Mouse (Mus musculus): ENCODE results near the gene Samd8. TPM values are rescaled to one million over a fixed set of nuclear protein-coding genes. Genes with fewer than 3 reads are reported as not detected.

The Samd8 gene
- total and polyA plus RNA-seq, 3 experiments: 5.4 to 9.5 (median 7.0) TPM

- Histone ChIP-seq H3K79me2 (replicated peaks; ENCODE audit: control insufficient read depth, extremely low read depth, insufficient read depth, poor library complexity, severe bottlenecking) (no peaks in the 10 kb centered on the region), H3K9me3 (replicated peaks; ENCODE audit: low read length) (no peaks in the 10 kb centered on the region), H3K4me3 (replicated peaks in 1 of 3; ENCODE audit: low read depth in 2 of 3, low read length in 2 of 3, poor library complexity in 1 of 3) (no peak overlapping the region), H3K9ac (ENCODE audit: insufficient read depth, low read depth) (no peak overlapping the region), H3K27me3 (replicated peaks) (no peaks in the 10 kb centered on the region), H3K4me2 (ENCODE audit: insufficient read depth, low read depth, poor library complexity, severe bottlenecking) (no peak overlapping the region), H3K36me3 (replicated peaks in 1 of 2; ENCODE audit: control insufficient read depth in 1 of 2, insufficient read depth in 1 of 2, low read length in 1 of 2) (no peaks in the 10 kb centered on the region), H3K27ac (ENCODE audit: insufficient read depth, low read depth) (no peak overlapping the region), H3K4me1 (ENCODE audit: control insufficient read depth in 1 of 2, insufficient read depth in 2 of 2) (no peaks in the 10 kb centered on the region)
- TF ChIP-seq MYC (IDR thresholded peaks at IDR 0.05; ENCODE audit: low read depth, low read length): no peak
- no peak for TF ChIP-seq NRF1 (IDR thresholded peaks at IDR 0.05; ENCODE audit: low read depth, low read length)
- no peak for TF ChIP-seq JUND (conservative IDR thresholded peaks at IDR 0.05; ENCODE audit: low read depth, low read length)
- TF ChIP-seq POLR2A (IDR thresholded peaks at IDR 0.05; ENCODE audit: low read depth, low read length): no peak
- TF ChIP-seq TCF12 (IDR thresholded peaks at IDR 0.05; ENCODE audit: low read depth, low read length): no peak
- TF ChIP-seq RAD21 (IDR thresholded peaks at IDR 0.05; ENCODE audit: low read depth, low read length): no peak
- no peak for TF ChIP-seq CTCF (conservative IDR thresholded peaks at IDR 0.05 in 1 of 2, IDR thresholded peaks at IDR 0.05 in 1 of 2; ENCODE audit: low read depth in 2 of 2, low read length in 2 of 2)
- no peak for DNase-seq (ENCODE audit: extremely low read depth)
- in situ Hi-C loops (cut with MboI; ENCODE audit: low pct_ligation_motif_present, low pct_unique_long_range_greater_than_20kb, low sequenced_read_pairs): no loop called here
- dilution Hi-C loops (cut with MboI; ENCODE audit: extremely low pct_ligation_motif_present, extremely low pct_unique_long_range_greater_than_20kb, low sequenced_read_pairs): no loop called here
Observed at GRCm38 (mm10) chr14:21822795-21823374, 72.6 kb downstream of the Samd8 start.

GRCm38 (mm10) chr14:21823897-21824296, 73.6 kb downstream of the Samd8 start:
- Histone ChIP-seq H3K36me3 (replicated peaks in 1 of 2; ENCODE audit: control insufficient read depth in 1 of 2, insufficient read depth in 1 of 2, low read length in 1 of 2) (no peaks in the 10 kb centered on the region), H3K9me3 (replicated peaks; ENCODE audit: low read length) (no peaks in the 10 kb centered on the region), H3K27me3 (replicated peaks) (no peaks in the 10 kb centered on the region), H3K4me2 (ENCODE audit: insufficient read depth, low read depth, poor library complexity, severe bottlenecking) (no peak overlapping the region), H3K27ac (ENCODE audit: insufficient read depth, low read depth) (no peak overlapping the region), H3K4me1 (ENCODE audit: control insufficient read depth in 1 of 2, insufficient read depth in 2 of 2) (no peaks in the 10 kb centered on the region), H3K4me3 (replicated peaks in 1 of 3; ENCODE audit: low read depth in 2 of 3, low read length in 2 of 3, poor library complexity in 1 of 3) (no peak overlapping the region), H3K9ac (ENCODE audit: insufficient read depth, low read depth) (no peak overlapping the region), H3K79me2 (replicated peaks; ENCODE audit: control insufficient read depth, extremely low read depth, insufficient read depth, poor library complexity, severe bottlenecking) (no peaks in the 10 kb centered on the region)
- dilution Hi-C loops (cut with MboI; ENCODE audit: extremely low pct_ligation_motif_present, extremely low pct_unique_long_range_greater_than_20kb, low sequenced_read_pairs) (no loop called here), in situ Hi-C loops (cut with MboI; ENCODE audit: low pct_ligation_motif_present, low pct_unique_long_range_greater_than_20kb, low sequenced_read_pairs) (no loop called here)
- DNase-seq (ENCODE audit: extremely low read depth): no peak
- TF ChIP-seq RCOR1 (conservative IDR thresholded peaks at IDR 0.05; ENCODE audit: low read depth, low read length): no peak
- TF ChIP-seq TBP (conservative IDR thresholded peaks at IDR 0.05; ENCODE audit: low read depth, low read length): no peak
- TF ChIP-seq RAD21 (IDR thresholded peaks at IDR 0.05; ENCODE audit: low read depth, low read length): no peak
- TF ChIP-seq MAFK (IDR thresholded peaks at IDR 0.05; ENCODE audit: insufficient replicate concordance, low read length): no peak
- no peak for TF ChIP-seq USF2 (conservative IDR thresholded peaks at IDR 0.05; ENCODE audit: low read depth, low read length)
- no peak for TF ChIP-seq GABPA (IDR thresholded peaks at IDR 0.05; ENCODE audit: insufficient replicate concordance, low read depth, low read length)
- TF ChIP-seq PAX5 (IDR thresholded peaks at IDR 0.05; ENCODE audit: low read length): no peak
- TF ChIP-seq ZMIZ1 (IDR thresholded peaks at IDR 0.05; ENCODE audit: low read depth, low read length): no peak
- no peak for TF ChIP-seq USF1 (IDR thresholded peaks at IDR 0.05; ENCODE audit: low read depth, low read length)
- no peak for TF ChIP-seq NELFE (IDR thresholded peaks at IDR 0.05; ENCODE audit: low read depth, low read length)
- TF ChIP-seq E2F4 (IDR thresholded peaks at IDR 0.05; ENCODE audit: insufficient replicate concordance, low read depth, low read length): no peak
- no peak for TF ChIP-seq MAX (IDR thresholded peaks at IDR 0.05; ENCODE audit: low read length)
- no peak for TF ChIP-seq ELF1 (IDR thresholded peaks at IDR 0.05; ENCODE audit: low read depth, low read length)
- TF ChIP-seq CHD2 (IDR thresholded peaks at IDR 0.05; ENCODE audit: low read length): no peak
- no peak for TF ChIP-seq ZKSCAN1 (IDR thresholded peaks at IDR 0.05; ENCODE audit: borderline replicate concordance, low read depth, low read length)
- TF ChIP-seq JUN (IDR thresholded peaks at IDR 0.05; ENCODE audit: insufficient read depth, low read depth, low read length): no peak
- TF ChIP-seq POLR2AphosphoS2 (IDR thresholded peaks at IDR 0.05; ENCODE audit: low read depth, low read length): no peak
- TF ChIP-seq NRF1 (IDR thresholded peaks at IDR 0.05; ENCODE audit: low read depth, low read length): no peak
- TF ChIP-seq UBTF (IDR thresholded peaks at IDR 0.05; ENCODE audit: low read depth, low read length): no peak
